8 mouse cellular contexts compared by ENCODE assay signal in the genomic region with DNA sequence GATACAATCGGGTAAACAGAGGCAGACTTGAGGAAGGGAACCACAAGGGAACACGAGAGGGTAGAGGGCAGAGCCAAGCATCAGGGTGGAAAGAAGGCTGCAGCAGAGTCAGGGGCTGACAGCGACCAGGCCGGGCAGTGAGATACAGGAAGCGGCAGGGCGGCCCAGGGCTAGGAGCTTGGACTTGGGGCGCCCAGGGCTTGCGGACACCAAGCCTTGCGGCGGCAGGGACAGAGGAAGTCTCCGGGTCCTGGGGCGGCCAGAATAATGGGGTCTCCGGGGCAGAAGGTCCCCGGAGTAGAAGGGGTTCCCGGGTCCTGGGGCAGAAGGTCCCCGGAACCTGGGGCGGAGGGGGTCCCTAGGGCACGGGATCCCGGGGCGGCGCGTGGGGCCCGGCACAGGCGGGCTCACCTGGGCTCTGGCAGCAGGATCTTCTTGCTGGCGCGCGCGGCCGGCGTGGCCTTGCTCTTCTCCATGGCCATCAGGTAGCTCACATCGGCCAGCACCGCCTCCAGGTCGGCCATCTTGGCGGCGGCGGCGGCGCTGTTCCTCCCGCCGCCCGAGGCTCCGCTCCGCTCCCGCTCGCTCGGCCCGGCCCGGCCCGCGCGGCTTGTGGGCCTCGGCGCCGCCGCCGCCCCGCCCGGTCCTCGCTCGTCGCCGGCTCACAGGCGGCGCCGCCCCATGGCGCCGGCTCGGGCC. TPM values are rescaled to one million over a fixed set of nuclear protein-coding genes. Genes with fewer than 3 reads are reported as not detected.
DNase-seq lines count a peak whose midpoint lies in the region; ATAC-seq and TF ChIP-seq lines count a peak whose summit lies in the region.

No protein-coding gene starts in this region.

- H3ac ChIP-seq in myocyte (ENCODE audit: control insufficient read depth, insufficient read length) = peak overlapping the region; percentile 46

- H3K4me1 ChIP-seq in embryonic facial prominence, embryonic 15.5 days = peaks cover 55% of the 10 kb centered on the region
- peaks cover 51% of the 10 kb centered on the region for H3K4me1 ChIP-seq in limb, embryonic 14.5 days (ENCODE audit: control insufficient read depth, insufficient read depth, low read length)

- no peaks in the 10 kb centered on the region for H3K27me3 ChIP-seq in embryonic facial prominence, embryonic 15.5 days
- H3K27me3 ChIP-seq in limb, embryonic 14.5 days (ENCODE audit: control insufficient read depth, insufficient read depth, low read length) = no peaks in the 10 kb centered on the region
- no peaks in the 10 kb centered on the region for H3K27me3 ChIP-seq in myocyte (ENCODE audit: control insufficient read depth, insufficient read depth, insufficient read length)

- WGBS in embryonic facial prominence, embryonic 15.5 days = under 1% methylated on average over 56 of the region's 68 CpGs
- WGBS in limb, embryonic 14.5 days = under 1% methylated on average over 47 of the region's 68 CpGs

- peak overlapping the region; percentile 84 for H3K27ac ChIP-seq in embryonic facial prominence, embryonic 15.5 days (replicated peaks)
- H3K27ac ChIP-seq in limb, embryonic 14.5 days (replicated peaks; ENCODE audit: low read depth, low read length) = peak overlapping the region; percentile 85

- H3K79me2 ChIP-seq in myocyte (ENCODE audit: control insufficient read depth, insufficient read depth) = peaks cover 46% of the 10 kb centered on the region

- no peaks in the 10 kb centered on the region for H3K36me3 ChIP-seq in embryonic facial prominence, embryonic 15.5 days
- no peaks in the 10 kb centered on the region for H3K36me3 ChIP-seq in limb, embryonic 14.5 days (ENCODE audit: control insufficient read depth, insufficient read depth, low read length)
- H3K36me3 ChIP-seq in myocyte (ENCODE audit: control insufficient read depth, insufficient read depth) = no peaks in the 10 kb centered on the region

- peak overlapping the region; percentile 81 for H3K4me2 ChIP-seq in embryonic facial prominence, embryonic 15.5 days (replicated peaks)
- peak overlapping the region; percentile 85 for H3K4me2 ChIP-seq in limb, embryonic 14.5 days (replicated peaks; ENCODE audit: low read depth, low read length, severe bottlenecking)
- peak overlapping the region; percentile 80 for H3K4me2 ChIP-seq in myocyte (ENCODE audit: low read depth)

- ATAC-seq in embryonic facial prominence, embryonic 15.5 days (ENCODE audit: insufficient number of reproducible peaks, low FRiP score, low TSS enrichment, low read depth) = peak; percentile 36; the same call in 1 of the 2 replicates
- peak; percentile 56 for ATAC-seq in limb, embryonic 14.5 days (ENCODE audit: low FRiP score, low read depth)

- intact Hi-C loops in heart, postnatal 36 days (cut with DNase I) = loop anchor here (1.0 to 5.0 kb wide), 3 partner anchors 22 to 98 kb away; partner anchors contain the start of gene Ankrd13d

- no peaks in the 10 kb centered on the region for H3K9me3 ChIP-seq in embryonic facial prominence, embryonic 15.5 days (replicated peaks)
- no peaks in the 10 kb centered on the region for H3K9me3 ChIP-seq in limb, embryonic 14.5 days (ENCODE audit: control insufficient read depth, low read length)

- DNase-seq in layer of hippocampus, postnatal 36 days = peak; percentile 37 to 40
- DNase-seq in layer of hippocampus, postnatal 14 days (ENCODE audit: low spot score in 2 of 2) = no peak
- peak; percentile 64 to 72 for DNase-seq in adrenal gland, postnatal 36 days
- peak; percentile 52 to 74 for DNase-seq in heart, postnatal 36 days
- no peak for DNase-seq in limb, embryonic 14.5 days (ENCODE audit: low spot score)
- DNase-seq in thymus, postnatal 0 days (ENCODE audit: low spot score) = peak; percentile 41

- H3K9ac ChIP-seq in embryonic facial prominence, embryonic 15.5 days = peak overlapping the region; percentile 89
- H3K9ac ChIP-seq in limb, embryonic 14.5 days (ENCODE audit: low read depth, low read length, severe bottlenecking) = peak overlapping the region; percentile 92

- TF ChIP-seq POLR2A in limb, embryonic 14.5 days (IDR thresholded peaks at IDR 0.05; ENCODE audit: borderline replicate concordance, extremely low read depth, insufficient read depth, insufficient read length) = no peak
- TF ChIP-seq POLR2A in myocyte (IDR thresholded peaks at IDR 0.05; ENCODE audit: insufficient read length, low read depth) = peak; percentile 4

- H3K4me3 ChIP-seq in embryonic facial prominence, embryonic 15.5 days (replicated peaks) = peak overlapping the region; percentile 85
- H3K4me3 ChIP-seq in limb, embryonic 14.5 days (replicated peaks; ENCODE audit: low read length) = peak overlapping the region; percentile 97
- peak overlapping the region; percentile 43 for H3K4me3 ChIP-seq in myocyte

TF ChIP-seq in myocyte, 11 proteins besides CTCF, POLR2A, EP300 and RAD21:
- TF ChIP-seq SRF (IDR thresholded peaks at IDR 0.05; ENCODE audit: control insufficient read depth, insufficient read length, low read depth) (no peak), POLR2AphosphoS2 (IDR thresholded peaks at IDR 0.05; ENCODE audit: insufficient read length, low read depth) (no peak), MYOD1 (IDR thresholded peaks at IDR 0.05; ENCODE audit: control insufficient read depth in 1 of 3, insufficient read length in 2 of 3, low read depth in 2 of 3) (no peak), USF1 (IDR thresholded peaks at IDR 0.05; ENCODE audit: low read depth) (no peak), TCF12 (IDR thresholded peaks at IDR 0.05; ENCODE audit: insufficient read depth, poor library complexity, severe bottlenecking) (no peak), MYOG (IDR thresholded peaks at IDR 0.05; ENCODE audit: control insufficient read depth in 1 of 3, insufficient read depth in 1 of 3, insufficient read length in 2 of 3, low read depth in 2 of 3) (no peak), TCF3 (IDR thresholded peaks at IDR 0.05; ENCODE audit: insufficient read length, low read depth) (no peak), E2F4 (IDR thresholded peaks at IDR 0.05; ENCODE audit: insufficient read depth) (no peak), REST (IDR thresholded peaks at IDR 0.05; ENCODE audit: insufficient read depth, insufficient read length) (no peak), MAX (IDR thresholded peaks at IDR 0.05; ENCODE audit: low read depth) (no peak), CEBPB (IDR thresholded peaks at IDR 0.05; ENCODE audit: insufficient read depth, poor library complexity, severe bottlenecking) (no peak)

RNA-seq across cellular contexts. Expression of gene Grk2, which starts 0.4 kb away (rescaled TPM):
- total RNA-seq in layer of hippocampus, postnatal 36 days (2021) = 100 to 1,000 TPM; 195 to 208 TPM
- total RNA-seq in layer of hippocampus, postnatal 14 days (2021) = 100 to 1,000 TPM; 146 to 150 TPM
- total RNA-seq in adrenal gland, postnatal 36 days (2021) = 10 to 100 TPM; 48.1 to 53.1 TPM
- polyA plus RNA-seq in embryonic facial prominence, embryonic 15.5 days (2015; fragmentation: Nextera tagmentation; extraction: Ambion mirVana) = 20.1 and 24.4 TPM in 2 replicates
- total RNA-seq in heart, postnatal 36 days (2021) = 10 to 100 TPM; 47.5 to 50.4 TPM
- 83.6 and 92.1 TPM in 2 replicates for polyA plus RNA-seq in limb, embryonic 14.5 days (2012; rRNA removed)
- 22.3 and 22.9 TPM in 2 replicates for polyA plus RNA-seq in limb, embryonic 14.5 days (2014; fragmentation: Nextera tagmentation; extraction: Ambion mirVana)
- 56.3 TPM for polyA plus RNA-seq in myocyte (2012; fragmentation: generic; extraction: Trizol)
- 64.3 and 81.3 TPM in 2 replicates for polyA plus RNA-seq in thymus, postnatal 0 days (2015; fragmentation: Nextera tagmentation; extraction: Ambion mirVana)

RNA-seq across cellular contexts. Expression of gene Ankrd13d, which starts 22.7 kb away (rescaled TPM):
- 10 to 100 TPM; 65.2 to 66.9 TPM for total RNA-seq in layer of hippocampus, postnatal 36 days (2021)
- total RNA-seq in layer of hippocampus, postnatal 14 days (2021) = 10 to 100 TPM; 70.3 to 81.8 TPM
- 1 to 10 TPM; 2.4 to 2.8 TPM for total RNA-seq in adrenal gland, postnatal 36 days (2021)
- polyA plus RNA-seq in embryonic facial prominence, embryonic 15.5 days (2015; fragmentation: Nextera tagmentation; extraction: Ambion mirVana) = 13.0 and 13.7 TPM in 2 replicates
- total RNA-seq in heart, postnatal 36 days (2021) = under 1 TPM; 0.51 to 0.80 TPM
- polyA plus RNA-seq in limb, embryonic 14.5 days (2012; rRNA removed) = 25.2 and 33.2 TPM in 2 replicates
- polyA plus RNA-seq in limb, embryonic 14.5 days (2014; fragmentation: Nextera tagmentation; extraction: Ambion mirVana) = 10.2 and 11.5 TPM in 2 replicates
- 1.7 TPM for polyA plus RNA-seq in myocyte (2012; fragmentation: generic; extraction: Trizol)
- polyA plus RNA-seq in thymus, postnatal 0 days (2015; fragmentation: Nextera tagmentation; extraction: Ambion mirVana) = 9.8 and 12.2 TPM in 2 replicates

RNA-seq across cellular contexts. Expression of gene Ssh3, which starts 36.7 kb away (rescaled TPM):
- 10 to 100 TPM; 53.4 to 59.5 TPM for total RNA-seq in layer of hippocampus, postnatal 36 days (2021)
- total RNA-seq in layer of hippocampus, postnatal 14 days (2021) = 10 to 100 TPM; 51.6 to 55.7 TPM
- total RNA-seq in adrenal gland, postnatal 36 days (2021) = 10 to 100 TPM; 28.1 to 30.1 TPM
- polyA plus RNA-seq in embryonic facial prominence, embryonic 15.5 days (2015; fragmentation: Nextera tagmentation; extraction: Ambion mirVana) = 27.5 and 34.4 TPM in 2 replicates
- 1 to 10 TPM; 7.2 to 8.6 TPM for total RNA-seq in heart, postnatal 36 days (2021)
- 57.5 and 65.5 TPM in 2 replicates for polyA plus RNA-seq in limb, embryonic 14.5 days (2012; rRNA removed)
- 21.2 and 22.3 TPM in 2 replicates for polyA plus RNA-seq in limb, embryonic 14.5 days (2014; fragmentation: Nextera tagmentation; extraction: Ambion mirVana)
- polyA plus RNA-seq in myocyte (2012; fragmentation: generic; extraction: Trizol) = 0.17 TPM
- polyA plus RNA-seq in thymus, postnatal 0 days (2015; fragmentation: Nextera tagmentation; extraction: Ambion mirVana) = 9.4 and 10.1 TPM in 2 replicates

Comparison
In these comparisons a context has a peak if more than half of its experiments do, and no peak if none do; other contexts are left out.
1. DNase-seq: peak in layer of hippocampus, postnatal 36 days (2 of 2), adrenal gland, postnatal 36 days (2 of 2), heart, postnatal 36 days (2 of 2) and thymus, postnatal 0 days (single experiment); none in layer of hippocampus, postnatal 14 days (0 of 2) and limb, embryonic 14.5 days (single experiment).
2. H3K4me3 ChIP-seq: peak in every context shown above with its lines; median percentile 97 in limb, embryonic 14.5 days; 85 in embryonic facial prominence, embryonic 15.5 days; 43 in myocyte.
3. RNA of gene Ankrd13d, which starts 22.7 kb away (total RNA-seq): 70.3 to 81.8 TPM in layer of hippocampus, postnatal 14 days and 65.2 to 66.9 TPM in layer of hippocampus, postnatal 36 days; 2.4 to 2.8 TPM in adrenal gland, postnatal 36 days and 0.51 to 0.80 TPM in heart, postnatal 36 days; every median in the first group is over 10 times any median in the second.
4. Peak in every context shown above with its lines, with median percentiles within 50 percentile points of each other: H3K4me2 ChIP-seq.